Mouse (Mus musculus) cortical plate, adult 2 months (tissue): ENCODE measurements around the gene Fkbp10.

ENCODE experiments used
- CTCF ChIP-seq: fragments of 200-500 bp; IDR thresholded peaks from 2 replicates; pipeline ENCODE4 v1.5.1; 2011; ENCODE audit warnings: mild to moderate bottlenecking, control low read depth, low read length; ENCODE audit not compliant: insufficient read depth; ENCODE audit errors: extremely low read depth
- POLR2A ChIP-seq: fragments of 200-500 bp; IDR thresholded peaks from 2 replicates; pipeline ENCODE4 v1.6.1; 2011; ENCODE audit warnings: mild to moderate bottlenecking, low read length, control low read depth; ENCODE audit not compliant: insufficient read depth; ENCODE audit errors: extremely low read depth

DNA sequence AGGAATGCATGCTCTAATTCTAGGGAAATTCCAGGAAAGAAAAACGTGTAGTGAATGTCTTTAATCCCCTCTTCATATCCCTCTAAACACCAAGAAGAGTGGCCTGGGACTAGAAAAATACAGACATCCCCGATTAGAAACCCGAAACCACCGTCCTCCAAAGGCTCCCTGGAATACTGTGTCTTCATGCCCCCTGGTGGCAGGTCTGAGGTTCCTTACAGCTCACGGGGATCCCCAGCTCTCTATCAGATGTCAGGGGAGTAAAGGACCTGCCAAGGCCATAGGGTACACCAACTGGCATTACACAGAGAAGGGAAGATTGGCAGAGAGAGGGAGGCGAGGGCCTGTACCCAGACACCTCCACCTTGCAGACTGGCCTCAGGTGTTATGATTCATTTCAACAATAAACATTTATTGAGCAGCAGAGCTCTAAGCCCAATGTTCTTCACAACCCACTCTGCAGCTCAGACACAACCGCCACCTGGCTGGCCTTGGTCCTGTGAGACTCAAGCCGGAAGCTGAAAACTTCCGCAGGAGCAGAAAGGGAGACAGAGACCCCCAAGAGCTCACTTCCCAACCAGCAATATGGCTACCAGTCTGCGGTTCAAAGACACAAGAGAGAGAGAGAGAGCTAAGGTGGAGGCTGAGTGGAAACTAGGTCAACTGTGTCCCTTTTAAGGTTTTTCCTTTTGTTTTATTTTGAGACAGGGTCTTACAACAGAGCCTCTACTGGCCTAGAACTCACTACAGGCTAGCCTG, 7.2 kb upstream of the Fkbp10 start:
- no peak for TF ChIP-seq POLR2A
- TF ChIP-seq CTCF: peak; percentile 65
